Comparison of ENCODE assay signal across 8 mouse cellular contexts in genomic region chr10:52233969-52234653, GRCm38 (mm10). TPM values are rescaled to one million over a fixed set of nuclear protein-coding genes. Genes with fewer than 3 reads are reported as not detected.
A peak's percentile ranks its signal among the peaks of the same experiment; 100 is the strongest.
DNase-seq lines count a peak whose midpoint lies in the region; ATAC-seq and TF ChIP-seq lines count a peak whose summit lies in the region.

No protein-coding gene starts in this region.

- DNase-seq in urinary bladder, adult 18-20 months (ENCODE audit: low spot score in 2 of 2), result peak; percentile 4 to 48
- no peak for DNase-seq in urinary bladder, postnatal 4 days (ENCODE audit: low spot score in 2 of 2)
- peak; percentile 58 for DNase-seq in cerebellum, adult 9-11 months
- DNase-seq in gastrocnemius, adult 18-20 months (ENCODE audit: low spot score), result peak; percentile 20
- peak; percentile 37 for DNase-seq in hindbrain, postnatal 0 days (ENCODE audit: low spot score)
- DNase-seq in midbrain, embryonic 14.5 days, result peak; percentile 66
- peak; percentile 44 for DNase-seq in urinary bladder, adult 2 months (ENCODE audit: low spot score)

- no peaks in the 10 kb centered on the region for H3K9me3 ChIP-seq in hindbrain, postnatal 0 days (ENCODE audit: low read length)
- no peaks in the 10 kb centered on the region for H3K9me3 ChIP-seq in limb, embryonic 13.5 days
- H3K9me3 ChIP-seq in midbrain, embryonic 14.5 days (ENCODE audit: control insufficient read depth, low read length), result no peaks in the 10 kb centered on the region

- H3K27ac ChIP-seq in hindbrain, postnatal 0 days, result peak overlapping the region; percentile 71
- H3K27ac ChIP-seq in limb, embryonic 13.5 days, result peak overlapping the region; percentile 63; the same call in 1 of the 2 replicates
- peak overlapping the region; percentile 63; the same call in 1 of the 2 replicates for H3K27ac ChIP-seq in midbrain, embryonic 14.5 days (replicated peaks; ENCODE audit: low read depth, low read length)

- H3K9ac ChIP-seq in hindbrain, postnatal 0 days (replicated peaks; ENCODE audit: low read length), result peak overlapping the region; percentile 86
- H3K9ac ChIP-seq in limb, embryonic 13.5 days, result peak overlapping the region; percentile 91
- H3K9ac ChIP-seq in midbrain, embryonic 14.5 days (replicated peaks; ENCODE audit: low read length), result peak overlapping the region; percentile 80

- TF ChIP-seq CTCF in hindbrain, postnatal 0 days (IDR thresholded peaks at IDR 0.05; ENCODE audit: low read depth), result no peak

- ATAC-seq in hindbrain, postnatal 0 days, result peak; percentile 62
- ATAC-seq in limb, embryonic 13.5 days (ENCODE audit: low FRiP score, low read depth), result peak; percentile 41
- peak; percentile 71 for ATAC-seq in midbrain, embryonic 14.5 days (ENCODE audit: low FRiP score, low TSS enrichment)

- H3K4me1 ChIP-seq in hindbrain, postnatal 0 days (ENCODE audit: insufficient read depth, low read length), result no peaks in the 10 kb centered on the region
- H3K4me1 ChIP-seq in limb, embryonic 13.5 days, result peaks cover 16% of the 10 kb centered on the region
- 0 out of 2 replicates have a peak, but pooled peaks cover 4% of the 10 kb centered on the region for H3K4me1 ChIP-seq in midbrain, embryonic 14.5 days (ENCODE audit: control insufficient read depth, insufficient read depth, low read length)

- WGBS in hindbrain, postnatal 0 days, result under 1% methylated on average over 40 of the region's 40 CpGs
- WGBS in limb, embryonic 13.5 days, result under 1% methylated on average over 37 of the region's 40 CpGs
- under 1% methylated on average over 39 of the region's 40 CpGs for WGBS in midbrain, embryonic 14.5 days

- H3K4me2 ChIP-seq in hindbrain, postnatal 0 days (ENCODE audit: low read depth, low read length), result peak overlapping the region; percentile 88
- H3K4me2 ChIP-seq in limb, embryonic 13.5 days (replicated peaks), result peak overlapping the region; percentile 77
- peak overlapping the region; percentile 86 for H3K4me2 ChIP-seq in midbrain, embryonic 14.5 days (ENCODE audit: low read length)

- no peaks in the 10 kb centered on the region for H3K27me3 ChIP-seq in hindbrain, postnatal 0 days (ENCODE audit: insufficient read depth, low read length)
- peaks cover 3% of the 10 kb centered on the region; the same call in 1 of the 2 replicates for H3K27me3 ChIP-seq in limb, embryonic 13.5 days
- no peaks in the 10 kb centered on the region for H3K27me3 ChIP-seq in midbrain, embryonic 14.5 days (ENCODE audit: control insufficient read depth, insufficient read depth, low read length)

- H3K4me3 ChIP-seq in hindbrain, postnatal 0 days (ENCODE audit: low read length), result peak overlapping the region; percentile 92
- H3K4me3 ChIP-seq in limb, embryonic 13.5 days, result peak overlapping the region; percentile 85
- peak overlapping the region; percentile 74 for H3K4me3 ChIP-seq in midbrain, embryonic 14.5 days (replicated peaks; ENCODE audit: low read depth, low read length)

- H3K36me3 ChIP-seq in hindbrain, postnatal 0 days (ENCODE audit: insufficient read depth, low read length), result no peaks in the 10 kb centered on the region
- no peaks in the 10 kb centered on the region for H3K36me3 ChIP-seq in limb, embryonic 13.5 days
- no peaks in the 10 kb centered on the region for H3K36me3 ChIP-seq in midbrain, embryonic 14.5 days (ENCODE audit: control insufficient read depth, insufficient read depth, low read length)

RNA-seq across cellular contexts. Expression of gene Dcbld1, which starts 0.7 kb away (rescaled TPM):
- total RNA-seq in gastrocnemius, adult 18-20 months (2021), result 1 to 10 TPM; 1.3 to 1.7 TPM
- total RNA-seq in hindbrain, postnatal 0 days (2014; rRNA removed), result 12.2 and 14.4 TPM in 2 replicates
- 19.1 and 20.2 TPM in 2 replicates for polyA plus RNA-seq in hindbrain, postnatal 0 days (2015; fragmentation: Nextera tagmentation; extraction: Ambion mirVana)
- 20.2 and 22.0 TPM in 2 replicates for polyA plus RNA-seq in limb, embryonic 13.5 days (2015; fragmentation: Nextera tagmentation; extraction: Ambion mirVana)
- polyA plus RNA-seq in midbrain, embryonic 14.5 days (2014; fragmentation: Nextera tagmentation; extraction: Ambion mirVana), result 13.2 and 15.8 TPM in 2 replicates
- 5.3 and 5.4 TPM in 2 replicates for polyA plus RNA-seq in urinary bladder, adult 2 months (2012; rRNA removed)

RNA-seq across cellular contexts. Expression of gene Ros1, which starts 39.1 kb away (rescaled TPM):
- under 1 TPM in 1 of 2 experiments, not detected in 1; 0.09 TPM for total RNA-seq in gastrocnemius, adult 18-20 months (2021)
- total RNA-seq in hindbrain, postnatal 0 days (2014; rRNA removed), result not detected in 2 replicates
- not detected in 2 replicates for polyA plus RNA-seq in hindbrain, postnatal 0 days (2015; fragmentation: Nextera tagmentation; extraction: Ambion mirVana)
- not detected in 2 replicates for polyA plus RNA-seq in limb, embryonic 13.5 days (2015; fragmentation: Nextera tagmentation; extraction: Ambion mirVana)
- not detected in 2 replicates for polyA plus RNA-seq in midbrain, embryonic 14.5 days (2014; fragmentation: Nextera tagmentation; extraction: Ambion mirVana)
- polyA plus RNA-seq in urinary bladder, adult 2 months (2012; rRNA removed), result not detected in 2 replicates

Comparison
In these comparisons a context has a peak if more than half of its experiments do, and no peak if none do; other contexts are left out.
1. DNase-seq: peak in urinary bladder, adult 18-20 months (2 of 2), cerebellum, adult 9-11 months (single experiment), gastrocnemius, adult 18-20 months (single experiment), hindbrain, postnatal 0 days (single experiment), midbrain, embryonic 14.5 days (single experiment) and urinary bladder, adult 2 months (single experiment); none in urinary bladder, postnatal 4 days (0 of 2).
2. Peak in every context shown above with its lines, with median percentiles within 50 percentile points of each other: ATAC-seq, H3K27ac ChIP-seq, H3K4me2 ChIP-seq, H3K4me3 ChIP-seq and H3K9ac ChIP-seq.